Mouse (Mus musculus): ENCODE measurements at regions not wholly inside any gene's neighbourhood (a gene's known extent, or its start where the extent isn't known, plus 50 kb on each side); places are given as distances from the start of the nearest gene placed in this dataset.
A peak's percentile ranks its signal among the peaks of the same experiment; 100 is the strongest.
"Not testable (repeated sequence)": the region's sequence is repeated elsewhere in the genome, so short reads cannot be mapped to it uniquely, and the experiment has no call there.

DNA sequence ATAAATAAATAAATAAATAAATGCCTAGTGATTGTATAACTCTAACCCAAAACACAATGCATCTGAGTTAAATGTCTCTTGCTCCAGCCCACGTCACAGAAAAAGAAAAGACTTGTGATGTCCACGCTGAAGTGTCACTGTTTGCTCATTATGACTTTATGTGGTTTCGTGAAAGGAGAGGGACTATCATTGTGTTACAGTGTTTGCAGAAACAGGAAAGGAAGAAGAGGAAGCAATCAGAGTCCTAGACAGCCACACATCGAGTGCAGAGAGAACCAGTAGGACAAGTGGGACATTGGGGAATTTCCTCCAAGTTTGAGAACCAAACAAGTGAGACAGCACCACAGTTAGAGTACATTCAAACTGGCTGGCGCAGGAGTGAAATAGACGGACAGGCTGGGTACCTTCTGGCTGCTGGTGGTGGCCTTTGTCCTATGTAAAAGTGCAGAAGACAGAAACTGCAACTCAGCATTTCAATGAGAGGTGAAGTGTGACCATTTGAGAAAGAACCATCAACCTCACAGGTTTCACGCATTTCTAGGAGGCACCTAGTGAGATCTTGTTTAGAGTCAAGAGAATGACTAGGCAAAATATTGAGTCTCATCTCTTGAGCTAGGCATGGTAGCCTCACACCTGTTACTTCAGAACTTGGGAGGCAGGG lies 59.6 kb downstream of the Fasl start:
- no peak for DNase-seq

DNA sequence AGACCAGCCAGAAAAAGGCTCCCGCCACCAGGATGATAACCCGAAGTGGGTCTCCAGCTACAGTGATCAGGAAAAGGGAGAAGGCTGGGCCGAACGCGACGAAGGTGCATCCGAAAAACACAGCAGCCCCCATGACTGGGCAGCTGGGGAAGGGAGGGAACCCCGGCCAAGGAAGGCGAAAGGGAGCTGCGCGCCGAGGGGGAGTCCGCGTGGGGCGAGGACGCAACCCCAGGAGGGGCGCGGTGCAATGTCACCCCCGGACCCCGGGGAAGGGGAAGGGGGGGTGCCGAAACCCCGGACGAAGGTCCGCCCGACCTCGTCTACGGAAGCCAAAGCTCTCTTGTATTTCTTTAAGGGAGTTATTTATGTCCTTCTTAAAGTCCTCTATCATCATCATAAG lies 60.9 kb downstream of the Fasl start:
- DNase-seq, result not testable (repeated sequence)

DNA sequence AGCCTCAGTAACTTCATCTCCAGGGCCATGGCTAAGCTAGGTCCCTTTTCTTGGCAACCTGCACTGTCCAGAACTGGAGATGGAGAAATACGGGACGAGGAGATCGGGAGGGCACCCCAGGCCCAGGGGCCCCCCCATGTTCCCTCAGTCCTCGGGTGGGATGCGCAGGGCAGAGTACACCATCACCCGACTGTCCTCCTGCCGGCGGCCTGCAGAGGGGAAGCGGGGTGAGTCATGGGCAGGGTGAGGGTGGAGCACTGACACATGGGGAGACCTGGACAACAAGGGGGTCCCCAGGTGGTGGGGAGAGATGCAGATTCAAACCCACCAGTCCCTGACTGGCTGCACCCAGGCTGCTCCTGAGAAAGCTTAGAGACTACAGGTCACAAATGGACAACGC lies 62.2 kb downstream of the Fasl start:
- not testable (repeated sequence) for DNase-seq

DNA sequence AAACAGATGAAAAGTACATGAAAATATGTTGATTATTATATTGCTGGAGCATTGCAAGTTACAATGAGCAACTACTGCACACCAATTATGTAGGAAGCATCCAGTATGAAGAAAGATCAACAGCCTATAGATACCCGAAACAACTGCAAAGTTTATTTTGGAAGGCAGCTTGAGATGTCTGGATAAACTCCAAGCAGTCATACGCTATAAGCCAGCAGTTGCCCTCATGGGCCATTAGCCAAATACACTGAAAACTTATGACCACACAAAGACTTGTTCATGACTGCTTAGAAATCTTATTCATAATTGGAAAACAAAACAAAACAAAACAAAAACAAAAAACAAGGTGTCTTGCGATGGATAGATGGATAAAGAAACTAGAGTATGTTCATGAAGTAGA lies 68.4 kb downstream of the Fasl start:
- DNase-seq, result no peak

DNA sequence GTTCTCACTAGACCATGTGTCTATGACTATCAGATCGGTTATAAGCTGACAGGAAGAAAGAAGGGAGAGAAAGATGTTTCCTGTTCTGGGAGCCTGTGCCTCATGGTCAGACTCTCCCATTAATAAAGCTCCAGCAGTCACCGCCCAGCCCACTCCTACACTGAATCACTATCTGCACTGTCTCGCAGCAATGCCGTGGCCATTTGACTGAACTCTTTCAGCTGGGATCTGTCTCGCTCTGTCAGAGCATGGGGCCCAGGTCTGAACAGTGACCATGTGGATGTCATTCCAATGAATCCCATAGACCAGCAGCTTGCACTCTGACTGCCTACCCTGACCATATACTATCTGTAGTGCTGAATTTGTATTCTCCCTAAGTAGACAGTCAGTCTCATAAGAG lies 70.0 kb downstream of the Fasl start:
- DNase-seq, result peak; percentile 9

DNA sequence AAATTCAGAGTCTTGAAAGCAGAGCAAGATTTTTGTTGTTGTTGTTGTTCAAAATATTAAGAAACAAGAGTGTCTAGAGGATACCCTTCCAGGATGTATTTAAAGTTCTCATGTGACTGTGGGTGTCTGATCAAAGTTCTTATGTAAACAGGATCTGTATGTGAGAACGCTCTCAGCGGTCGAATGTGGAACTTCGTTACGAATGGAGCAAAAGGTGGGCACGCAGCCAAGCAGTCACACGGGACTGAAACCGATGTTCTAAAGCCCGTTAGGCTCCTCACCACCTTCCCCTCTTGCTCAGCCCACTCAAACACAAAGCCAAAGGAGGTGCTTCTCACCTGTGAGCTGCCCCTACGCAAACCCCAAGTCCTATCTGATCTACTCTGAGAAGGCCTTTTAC lies 75.4 kb downstream of the Fasl start:
- DNase-seq, result peak; percentile 57

DNA sequence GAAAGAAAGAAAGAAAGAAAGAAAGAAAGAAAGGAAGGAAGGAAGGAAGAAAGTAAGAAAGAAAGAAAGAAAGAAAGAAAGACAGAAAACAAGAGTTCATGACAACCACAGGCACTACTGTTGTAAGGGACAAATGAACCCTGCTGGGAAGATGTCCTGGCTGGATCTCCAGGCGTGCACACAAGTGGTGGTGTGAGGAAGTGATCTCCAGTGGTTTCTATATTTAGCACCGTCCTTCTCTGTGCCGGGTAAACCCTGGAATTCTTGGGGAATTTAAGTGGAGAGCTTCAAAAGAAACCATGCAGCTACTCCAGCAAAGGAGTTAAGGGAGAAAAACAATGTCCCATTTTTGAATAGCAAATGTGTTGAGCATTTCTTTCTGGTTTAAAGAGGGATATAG lies 76.0 kb downstream of the Fasl start:
- no peak for DNase-seq

DNA sequence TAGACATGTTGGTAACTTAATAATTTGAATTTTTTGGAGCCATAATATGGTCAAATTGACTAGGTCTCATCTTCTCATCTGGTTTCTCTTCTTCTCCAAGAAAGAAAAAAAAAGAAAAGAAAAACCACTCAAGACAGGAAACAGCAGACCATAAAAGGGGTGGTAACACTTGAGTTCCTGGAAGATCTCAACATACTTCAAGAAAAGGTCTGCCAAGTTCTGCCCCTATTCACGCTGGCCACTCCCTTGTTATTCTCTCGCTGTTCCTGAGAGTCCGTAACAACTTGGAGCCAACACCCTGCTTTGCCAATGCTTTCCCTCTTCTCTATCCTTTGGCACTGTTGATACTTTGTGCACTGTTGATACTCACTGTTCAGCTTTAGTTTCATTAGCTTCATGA lies 81.2 kb downstream of the Fasl start:
- DNase-seq, result no peak

DNA sequence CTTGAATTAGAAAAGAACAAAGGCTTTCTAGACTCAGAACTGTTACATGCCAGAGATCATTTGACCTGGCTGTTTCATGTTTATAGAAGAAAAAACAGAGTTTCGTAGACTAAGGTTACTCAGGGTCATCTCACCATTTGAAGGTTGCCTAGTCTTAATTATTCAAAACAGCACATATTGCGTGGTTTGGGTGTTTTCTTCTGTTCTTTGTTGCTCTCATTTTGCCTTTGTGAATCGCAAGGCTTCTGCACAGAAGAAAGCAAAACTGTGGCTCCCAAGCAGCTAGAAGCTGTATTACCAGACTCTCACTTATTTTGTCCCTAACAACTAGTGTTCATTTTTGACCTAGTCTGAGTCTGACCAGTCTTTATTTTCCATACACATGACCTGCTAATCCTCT lies 83.3 kb downstream of the Fasl start:
- DNase-seq, result no peak

DNA sequence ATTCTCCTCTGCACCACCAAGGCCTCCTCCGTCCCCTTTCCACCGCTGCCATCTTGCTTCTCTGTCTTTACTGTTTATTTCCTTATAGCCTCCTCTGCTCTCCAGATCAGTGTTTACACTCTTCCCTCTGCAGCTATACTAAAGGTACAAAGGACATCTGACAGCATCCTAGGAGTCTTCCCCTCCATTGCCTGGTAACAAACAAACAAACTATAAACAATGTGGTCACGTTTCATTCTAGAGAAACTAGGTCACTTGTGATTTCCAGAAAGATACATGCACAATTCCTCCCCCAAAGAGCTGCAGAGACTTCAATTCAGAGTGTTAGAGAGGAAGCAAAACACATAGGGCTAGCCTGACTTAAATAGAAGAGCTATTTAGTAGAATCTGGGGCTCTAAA lies 83.8 kb downstream of the Fasl start:
- no peak for DNase-seq

DNA sequence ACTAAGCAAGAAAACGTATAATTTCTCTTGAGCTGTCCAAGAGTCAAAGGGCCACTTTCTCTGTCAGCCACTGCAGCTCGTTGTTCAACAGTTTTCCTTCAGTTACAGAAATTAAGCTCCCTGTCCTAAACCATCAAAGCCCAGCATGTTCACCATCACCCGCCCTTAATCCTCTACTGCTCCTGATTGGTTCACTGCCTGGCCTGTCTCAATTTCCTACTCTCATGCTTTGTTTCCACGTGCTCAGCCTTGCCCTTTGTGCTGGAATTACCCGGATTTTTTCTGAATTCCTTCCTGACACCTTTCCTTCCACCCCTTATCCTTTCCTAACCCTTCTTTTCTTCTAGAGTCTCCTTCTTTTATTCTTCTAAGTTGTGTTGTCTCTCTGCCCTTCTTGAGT lies 92.4 kb downstream of the Fasl start:
- DNase-seq, result no peak

DNA sequence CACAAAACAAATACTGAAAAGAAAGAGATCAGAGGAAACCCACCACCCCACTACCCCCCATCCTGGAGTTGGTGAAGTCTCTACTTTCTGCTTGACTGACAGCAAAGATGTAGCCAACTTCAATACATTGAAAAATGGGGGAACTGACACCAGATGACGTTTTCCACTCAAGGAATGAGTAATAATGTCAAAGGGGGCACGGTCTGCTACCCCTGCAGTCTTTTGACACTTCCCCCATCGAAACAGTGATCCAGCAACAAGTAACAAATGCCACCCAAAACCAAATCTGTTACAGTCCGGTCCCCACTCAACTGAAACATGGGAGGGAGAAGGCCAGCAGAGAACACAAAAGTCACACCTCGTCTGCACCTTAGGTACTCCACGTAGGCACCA lies 94.5 kb downstream of the Fasl start:
- DNase-seq, result no peak

DNA sequence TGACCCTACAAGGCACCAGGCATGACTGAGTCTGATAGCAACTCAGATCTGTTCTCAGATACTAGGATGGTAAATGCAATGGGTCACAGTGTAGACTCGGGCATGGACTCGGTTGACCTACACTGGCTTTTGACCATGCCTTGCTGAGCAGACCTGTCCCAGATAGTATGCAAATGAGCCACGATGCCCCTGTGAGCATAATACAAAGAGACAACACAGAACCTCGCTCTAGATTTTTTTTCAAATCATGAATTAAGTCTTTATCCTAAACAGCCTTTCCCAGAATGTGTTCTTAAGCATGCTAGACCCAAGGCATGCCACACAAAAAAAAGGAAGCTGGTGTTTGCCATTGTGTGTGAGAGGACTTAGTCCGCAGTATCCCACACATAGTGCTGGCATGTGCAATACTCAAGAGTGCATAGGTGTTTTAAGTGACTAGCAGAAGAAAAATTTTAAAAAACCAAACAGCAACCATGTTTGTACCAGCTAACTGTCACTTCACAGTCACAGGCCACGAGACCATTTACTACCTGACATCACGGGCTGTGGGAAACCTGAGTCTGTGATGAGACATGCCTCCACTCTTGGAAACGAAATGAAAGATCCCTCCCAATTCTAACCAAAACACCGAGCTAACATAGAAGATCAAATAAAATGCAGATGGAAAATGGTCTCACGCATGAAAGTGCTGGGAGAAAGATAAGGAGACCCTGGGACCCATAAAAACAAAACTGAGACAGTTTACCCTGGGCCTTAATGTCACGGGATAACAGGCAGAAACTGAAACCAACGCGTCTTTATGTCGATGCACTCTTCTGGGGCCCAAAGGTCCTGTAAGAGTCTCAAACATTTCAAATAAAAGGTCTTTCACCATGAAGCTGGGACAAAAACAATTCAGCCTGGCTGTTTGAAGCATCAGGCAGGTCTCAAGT lies 95.2 kb downstream of the Fasl start:
- DNase-seq, result no peak

DNA sequence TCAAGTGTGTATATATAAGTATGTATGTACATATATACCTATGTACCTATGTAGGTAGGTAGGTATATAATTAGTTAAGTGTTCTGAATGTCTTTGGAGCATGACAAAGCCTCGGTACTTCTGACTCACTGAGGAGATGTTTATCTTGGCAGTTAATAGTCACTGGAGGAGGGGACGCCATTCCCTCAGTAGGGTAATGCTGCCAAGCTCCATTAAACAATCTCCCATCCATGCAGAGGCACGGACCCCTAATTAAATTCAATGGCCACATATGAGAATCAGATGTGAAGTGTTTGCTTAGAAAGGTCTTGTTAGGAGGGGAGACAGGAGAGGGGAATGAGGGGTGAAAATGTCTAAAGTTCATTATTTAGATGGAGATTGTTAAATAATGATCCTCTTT lies 99.3 kb downstream of the Fasl start:
- no peak for DNase-seq

DNA sequence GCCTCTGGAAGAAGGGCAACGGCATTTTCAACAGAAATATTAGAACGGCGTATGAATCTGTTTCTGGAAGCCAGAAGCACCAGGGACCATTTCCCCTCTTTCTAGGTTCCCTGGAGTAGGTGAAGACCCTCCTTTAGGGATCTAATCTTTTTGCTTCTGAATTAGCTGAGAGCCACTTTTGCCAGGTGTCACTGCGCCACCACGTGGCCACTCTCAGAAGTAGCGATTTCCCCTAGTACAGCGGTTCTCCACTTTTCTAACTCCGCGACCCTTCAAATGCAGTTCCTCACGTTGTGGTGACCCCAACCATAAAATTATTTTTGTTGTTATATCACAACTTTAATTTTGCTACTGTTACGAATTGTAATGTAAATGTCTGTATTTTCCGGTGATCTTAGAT lies 100.7 kb downstream of the Fasl start:
- peak; percentile 58 for DNase-seq

DNA sequence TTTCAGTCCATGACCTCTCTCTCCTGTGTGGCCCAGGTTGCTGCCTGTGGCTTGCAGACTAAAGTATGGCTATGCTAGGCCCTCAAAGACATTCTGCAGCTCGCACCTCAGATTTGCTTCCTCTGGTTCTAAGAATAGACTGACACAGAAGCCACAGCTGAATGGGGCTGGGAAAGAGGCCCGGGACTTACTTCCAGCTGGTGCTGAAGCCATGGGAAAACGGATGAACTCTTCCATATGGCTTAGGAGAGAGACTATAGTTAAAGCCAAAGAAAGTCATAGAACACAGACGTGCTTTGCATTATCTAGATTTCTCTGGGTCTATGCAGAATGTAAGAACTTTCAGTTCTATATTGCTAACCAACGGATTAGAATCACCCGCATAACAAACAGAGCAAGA lies 107.7 kb downstream of the Fasl start:
- DNase-seq, result no peak

DNA sequence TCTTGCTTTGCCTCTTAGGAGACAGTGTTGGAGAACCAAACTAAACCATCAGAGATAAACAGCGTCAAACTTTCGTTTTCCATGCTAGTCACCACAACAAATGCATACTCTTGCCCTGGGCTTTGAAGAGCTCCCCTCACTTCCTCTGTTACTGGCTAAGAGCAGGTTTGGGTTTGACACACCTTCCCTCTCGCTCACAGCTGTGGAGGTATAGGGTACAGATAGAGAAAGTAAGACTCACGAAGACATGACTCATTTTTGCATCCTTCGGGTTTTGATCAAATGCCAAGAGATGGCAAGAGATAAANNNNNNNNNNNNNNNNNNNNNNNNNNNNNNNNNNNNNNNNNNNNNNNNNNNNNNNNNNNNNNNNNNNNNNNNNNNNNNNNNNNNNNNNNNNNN lies 117.4 kb downstream of the Fasl start:
- DNase-seq, result no peak

DNA sequence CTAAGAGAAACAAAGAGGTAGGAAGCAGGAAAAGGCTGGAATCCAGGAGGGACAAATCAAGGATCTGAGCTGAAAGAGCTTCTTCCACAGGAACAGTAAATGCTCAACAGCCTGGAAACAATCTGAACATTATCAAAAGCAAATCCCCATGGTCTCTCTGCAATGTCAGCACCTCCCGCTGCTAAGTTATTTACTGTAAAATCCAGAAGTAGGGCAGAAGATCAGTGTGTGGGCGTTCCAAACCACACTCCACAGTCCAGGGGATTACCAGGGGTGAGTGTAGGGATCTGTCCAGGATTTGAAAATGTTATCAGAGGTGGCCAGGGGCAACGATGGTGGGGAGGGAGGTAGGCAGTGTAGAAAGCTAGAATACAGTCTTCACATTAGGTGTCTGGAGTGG lies 124.0 kb downstream of the Fasl start:
- no peak for DNase-seq

DNA sequence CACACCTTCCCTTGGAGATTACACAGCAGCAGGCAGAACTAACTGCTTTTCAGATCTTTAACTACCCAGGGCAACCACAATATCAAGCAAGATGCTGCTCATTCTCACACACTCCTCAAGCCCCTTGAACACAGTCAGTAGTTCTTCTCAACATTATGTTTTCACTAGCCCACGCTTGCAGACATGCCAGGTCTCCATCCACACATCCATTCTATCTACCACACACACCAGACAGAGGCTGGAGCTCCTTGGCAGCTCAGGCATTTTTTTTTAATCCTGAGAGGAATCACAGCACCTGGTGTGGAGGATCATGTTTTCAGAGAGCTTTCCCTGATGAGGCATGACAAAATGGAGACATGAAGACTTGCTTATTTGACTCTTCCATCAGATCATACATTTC lies 124.9 kb downstream of the Fasl start:
- no peak for DNase-seq

DNA sequence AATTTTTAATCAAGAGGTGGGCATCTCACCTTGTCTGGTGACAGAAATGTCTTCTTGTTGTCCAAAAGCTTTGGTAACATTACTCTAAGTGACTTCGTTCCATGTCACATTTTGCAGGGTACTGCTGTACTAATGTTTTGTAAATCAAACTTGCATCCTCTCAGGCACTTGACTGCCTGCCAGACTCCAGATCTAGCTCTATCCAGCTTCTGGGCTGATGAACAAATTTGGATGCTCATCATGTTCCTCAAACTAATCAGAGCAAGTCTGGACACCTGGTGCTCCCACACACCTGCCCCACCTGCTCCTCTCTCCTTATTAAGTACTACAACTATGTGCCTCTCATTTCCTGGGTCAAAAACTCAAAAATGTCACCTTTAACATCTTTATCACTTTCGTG lies 126.1 kb downstream of the Fasl start:
- DNase-seq, result no peak

DNA sequence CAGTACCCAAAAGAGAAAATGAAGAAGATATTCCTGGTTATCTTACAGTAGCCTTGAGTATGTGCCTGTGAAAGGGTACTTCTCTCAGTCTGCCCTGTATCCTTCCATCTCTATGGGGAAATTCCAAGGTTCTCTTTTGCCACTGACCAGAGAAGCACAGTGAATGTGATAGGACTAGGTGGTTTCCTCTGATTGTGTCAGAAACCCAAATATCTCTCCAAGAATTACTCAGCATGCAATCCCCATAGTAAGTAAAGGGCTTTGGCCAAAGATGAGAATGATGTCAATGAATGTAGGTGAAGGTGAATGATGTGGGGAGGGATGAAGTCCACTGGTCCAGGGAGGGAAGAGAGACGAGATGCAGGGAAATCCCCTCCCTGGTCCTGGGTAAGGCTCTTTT lies 130.8 kb downstream of the Fasl start:
- DNase-seq, result no peak

DNA sequence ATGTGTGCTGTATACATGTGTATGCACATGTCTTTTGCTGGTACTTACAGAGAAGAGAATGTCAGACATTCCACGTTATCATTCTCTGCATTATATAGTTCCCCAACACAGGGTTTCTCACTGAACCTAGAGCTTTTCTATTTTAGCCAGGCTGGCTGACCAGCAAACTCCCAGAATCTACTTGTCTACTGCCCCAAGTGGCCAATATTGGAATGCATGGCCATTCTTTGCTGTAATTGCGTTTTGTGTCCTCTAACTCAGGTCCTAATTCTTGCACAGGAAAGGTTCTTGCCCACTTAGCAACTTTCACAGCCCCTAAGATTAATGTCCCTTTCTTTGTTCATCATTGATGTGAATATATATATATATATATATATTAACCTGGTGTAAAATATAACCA lies 138.9 kb downstream of the Fasl start:
- DNase-seq, result no peak

DNA sequence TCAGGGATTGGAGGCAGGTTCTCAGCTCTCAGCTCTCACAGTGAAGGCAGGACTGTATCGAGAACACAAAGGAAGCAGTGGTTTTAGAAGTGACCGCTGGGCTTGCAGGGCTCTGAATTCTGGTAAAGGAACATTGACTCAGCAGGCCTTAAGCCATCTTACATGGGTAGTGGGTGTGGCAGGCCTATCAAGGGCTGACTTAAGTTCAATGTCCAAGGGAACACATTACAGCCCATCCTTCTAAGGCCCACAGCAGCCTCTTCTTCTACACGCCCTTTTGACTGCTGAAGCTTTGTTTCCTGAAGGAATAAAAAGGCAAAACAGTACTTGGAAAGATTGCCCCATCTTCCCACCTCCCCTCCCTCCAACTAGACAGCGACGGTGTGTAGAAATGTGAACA lies 137.6 kb downstream of the Tnfsf18 start:
- DNase-seq, result no peak

DNA sequence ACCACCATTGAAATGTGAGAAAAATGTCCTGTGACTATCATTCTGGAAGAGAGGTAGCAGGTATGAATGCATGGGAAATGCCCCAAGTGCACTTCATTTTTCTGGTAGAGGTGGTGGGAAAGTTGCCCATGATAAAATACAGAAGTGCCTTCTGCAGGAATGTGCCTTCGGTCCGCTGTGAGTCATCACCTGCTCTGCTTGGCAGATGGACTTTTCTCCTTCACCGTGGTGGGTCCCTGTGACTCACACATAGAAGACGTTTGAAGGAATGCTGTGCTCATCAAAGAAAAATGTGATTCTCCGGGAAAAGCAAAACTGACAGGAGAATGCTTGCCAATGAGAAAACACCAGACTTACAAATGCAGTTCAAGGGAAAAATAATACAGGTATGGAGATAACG lies 126.8 kb downstream of the Tnfsf18 start:
- peak; percentile 18 for DNase-seq

Measured in adrenal gland, postnatal 25 days (tissue).